Mouse (Mus musculus): ENCODE results near the gene Iqsec1.
A peak's percentile ranks its signal among the peaks of the same experiment; 100 is the strongest.

Gene Iqsec1

DNA sequence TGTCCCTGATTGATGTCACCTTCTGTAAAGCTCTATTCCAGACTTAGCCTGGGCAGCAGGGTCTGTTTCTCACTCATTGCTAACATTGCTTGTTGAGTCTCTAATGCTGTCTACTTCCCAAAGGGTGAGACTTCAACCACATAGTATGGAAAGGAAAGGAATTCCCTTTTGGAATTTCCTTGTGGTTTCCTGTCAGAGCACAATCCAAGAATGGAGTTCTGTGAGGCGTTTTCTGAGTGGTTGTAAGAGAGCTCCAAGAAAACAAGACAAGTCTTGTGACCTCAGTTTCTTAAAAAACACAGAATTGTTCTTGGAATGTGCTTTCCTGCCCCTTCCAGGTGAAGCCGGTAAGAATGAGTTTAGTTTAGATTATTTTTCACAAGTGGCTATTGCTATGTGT is 37.5 kb downstream of the Iqsec1 start:
- no peak for DNase-seq

DNA sequence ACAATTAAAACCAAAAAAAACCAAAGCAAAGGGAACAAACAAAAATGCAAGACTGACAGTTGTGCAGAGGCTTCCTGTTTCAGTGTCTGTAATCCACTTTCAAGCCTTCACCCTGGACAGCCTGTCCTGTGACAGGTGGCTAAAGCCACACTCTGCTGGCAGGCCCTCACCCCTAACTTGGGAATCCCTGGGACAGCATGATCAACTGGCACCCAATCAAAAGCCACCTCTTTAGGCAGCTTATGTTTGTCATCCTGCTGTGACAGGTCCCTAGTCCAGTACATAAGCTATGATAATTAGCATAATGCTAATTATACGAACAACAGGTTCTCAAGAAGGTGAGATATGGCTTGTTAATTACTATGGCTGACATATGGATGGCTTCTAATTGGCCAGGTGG is 40.4 kb downstream of the Iqsec1 start:
- DNase-seq = no peak

GRCm38 (mm10) chr6:90945560-90946230 is 42.8 kb downstream of the Iqsec1 start:
- DNase-seq = peak; percentile 48

GRCm38 (mm10) chr6:90941257-90941656 is 47.2 kb downstream of the Iqsec1 start:
- DNase-seq = no peak

DNA sequence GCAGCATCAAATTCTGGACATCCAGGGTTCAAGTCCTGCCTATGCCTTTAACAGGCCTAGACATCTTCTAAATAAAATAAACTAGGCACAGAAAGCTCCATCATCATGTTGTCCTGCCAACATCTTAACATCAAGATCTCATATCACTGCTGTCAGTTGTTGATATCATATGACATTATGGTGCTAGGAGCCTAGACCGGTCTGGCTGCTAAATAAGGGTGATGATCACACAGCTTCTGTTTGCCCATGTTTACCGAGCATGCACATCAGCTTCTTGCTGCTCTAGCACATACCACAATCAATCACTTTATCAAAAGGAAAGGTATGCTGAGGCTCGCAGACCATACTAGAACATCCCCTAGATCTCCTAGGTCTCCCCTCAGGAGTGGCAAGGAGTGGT is 54.8 kb downstream of the Iqsec1 start:
- DNase-seq = no peak

- no peak for DNase-seq
These were observed 59.7 kb downstream of the Iqsec1 start for GRCm38 (mm10) chr6:90928806-90929205.

DNA sequence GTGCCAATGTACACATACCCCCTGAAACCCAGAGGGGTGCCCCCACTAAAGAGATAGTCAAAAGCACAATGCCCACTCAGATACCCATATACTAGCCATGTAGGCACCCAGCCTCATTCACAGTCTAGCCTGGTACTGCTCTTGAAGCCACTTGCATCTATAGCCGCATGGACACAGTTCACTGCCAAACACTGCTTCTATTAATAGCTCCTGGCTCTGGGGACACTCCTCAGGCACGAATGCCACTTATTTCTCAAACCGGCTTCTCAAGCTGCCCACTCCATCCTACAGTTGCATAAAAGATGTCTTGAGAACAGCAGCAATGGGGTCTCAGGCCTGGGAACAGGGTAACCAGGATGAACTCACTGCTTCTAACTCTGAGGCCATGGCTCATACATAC is 63.0 kb downstream of the Iqsec1 start:
- DNase-seq = peak; percentile 34

DNA sequence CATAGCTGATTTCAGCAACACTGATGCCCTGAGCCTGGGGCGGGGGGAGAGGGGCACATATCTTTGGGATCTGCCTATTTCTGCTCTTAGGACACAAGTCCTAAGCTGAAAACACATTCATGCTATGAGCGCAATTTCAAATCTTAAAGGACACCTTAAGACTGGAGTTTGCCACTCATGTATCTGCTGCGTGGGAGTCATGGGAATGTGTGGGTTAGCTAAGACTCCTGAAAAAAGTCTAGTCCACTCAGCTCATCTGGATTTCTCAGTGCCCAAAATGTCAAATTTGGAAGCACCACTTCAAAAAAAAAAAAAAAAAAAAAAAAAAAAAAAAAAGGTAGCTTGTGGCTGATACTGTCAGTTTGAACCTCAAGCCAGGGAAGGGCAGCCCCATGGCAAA is 63.7 kb downstream of the Iqsec1 start:
- no peak for DNase-seq

GRCm38 (mm10) chr6:90924379-90924778 is 64.1 kb downstream of the Iqsec1 start:
- DNase-seq = no peak

DNA sequence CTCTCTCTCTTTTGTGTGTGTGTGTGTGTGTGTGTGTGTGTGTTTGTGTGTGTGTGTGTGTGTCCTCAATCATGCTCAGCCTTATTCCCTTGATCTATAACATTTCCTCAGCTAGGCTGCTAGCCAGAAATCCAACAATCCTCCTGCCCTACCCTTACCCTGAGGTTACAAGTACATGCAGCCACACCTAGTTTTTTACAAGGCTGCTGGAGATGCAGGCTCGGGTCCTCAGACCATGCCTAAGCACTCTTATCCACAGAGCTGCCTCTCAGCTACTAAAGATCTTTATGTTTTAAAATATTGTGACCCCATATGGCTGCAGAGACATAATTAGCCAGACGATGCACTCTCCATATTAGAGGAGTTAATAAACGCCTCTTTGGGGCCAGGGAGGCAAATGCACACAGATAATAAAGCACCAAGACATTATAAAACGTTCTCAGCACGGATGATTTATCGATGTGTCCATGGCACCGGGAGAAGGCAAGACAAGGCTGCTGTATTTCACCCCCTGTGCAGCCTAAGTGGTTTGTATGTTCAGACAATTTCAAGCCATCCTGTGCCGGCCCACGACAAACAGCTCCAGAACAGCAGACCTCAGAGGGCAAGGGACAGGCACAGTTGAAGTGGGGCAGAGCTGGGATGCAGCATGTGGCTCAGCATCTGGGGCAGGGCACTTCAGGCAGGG is 67.1 kb downstream of the Iqsec1 start:
- DNase-seq = no peak

- no peak for DNase-seq
These were observed 67.8 kb downstream of the Iqsec1 start for GRCm38 (mm10) chr6:90920510-90921220.

DNA sequence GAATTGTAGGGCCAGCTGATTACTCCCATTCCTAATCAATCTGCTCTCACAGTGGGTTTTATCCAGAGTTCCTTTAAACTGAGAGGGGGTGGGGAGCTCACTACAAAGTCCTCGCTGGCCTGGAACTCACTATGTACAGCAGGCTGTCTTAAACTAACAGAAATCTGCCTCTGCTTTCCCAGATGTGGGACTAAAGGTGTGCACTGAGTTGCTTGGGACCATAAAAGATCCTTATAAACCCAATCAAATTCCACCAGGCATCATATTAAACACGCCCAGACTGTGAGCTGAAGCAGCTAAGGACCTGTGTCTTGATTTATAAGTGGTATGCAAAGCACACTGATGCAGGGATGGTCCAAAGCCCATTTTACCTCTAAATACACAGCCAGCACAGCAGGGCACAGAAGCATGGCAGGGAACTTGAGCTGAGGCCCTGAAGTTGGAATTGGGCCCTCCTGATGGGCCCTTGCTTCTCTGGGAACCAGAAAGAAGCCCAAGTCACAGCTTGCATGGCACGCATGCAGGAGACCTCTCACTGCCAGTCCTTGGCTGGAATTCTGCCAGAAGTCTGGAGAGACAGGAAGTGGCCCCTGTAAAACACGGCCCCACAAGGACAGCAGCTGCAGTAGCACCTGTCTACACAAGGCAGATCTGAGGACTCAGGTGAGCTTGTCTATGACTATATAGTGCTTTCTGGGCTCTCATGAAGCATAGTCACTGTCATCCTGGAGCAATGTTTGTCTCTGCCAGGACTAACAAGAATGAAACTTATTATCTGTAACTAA is 68.7 kb downstream of the Iqsec1 start:
- DNase-seq = peak; percentile 16

DNA sequence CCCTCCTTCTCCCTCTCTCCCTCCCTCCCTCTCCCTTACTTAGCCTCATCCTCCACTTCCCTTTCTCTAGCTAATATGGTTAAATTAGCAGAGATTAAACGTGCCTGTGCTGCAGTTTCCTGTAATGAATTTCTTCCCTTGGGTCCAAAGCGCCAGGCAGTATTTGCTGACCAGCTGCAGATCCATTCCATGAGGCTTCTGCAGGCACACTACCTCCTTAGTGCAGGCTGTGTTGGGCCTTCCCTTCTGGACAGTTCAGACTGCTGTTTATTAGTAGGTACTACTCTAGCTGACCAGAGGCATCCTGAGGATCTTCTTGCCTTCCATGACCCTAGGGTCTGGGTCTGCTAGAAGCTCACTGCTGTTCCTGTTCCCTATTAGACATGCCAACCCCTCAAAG is 72.9 kb downstream of the Iqsec1 start:
- no peak for DNase-seq

DNA sequence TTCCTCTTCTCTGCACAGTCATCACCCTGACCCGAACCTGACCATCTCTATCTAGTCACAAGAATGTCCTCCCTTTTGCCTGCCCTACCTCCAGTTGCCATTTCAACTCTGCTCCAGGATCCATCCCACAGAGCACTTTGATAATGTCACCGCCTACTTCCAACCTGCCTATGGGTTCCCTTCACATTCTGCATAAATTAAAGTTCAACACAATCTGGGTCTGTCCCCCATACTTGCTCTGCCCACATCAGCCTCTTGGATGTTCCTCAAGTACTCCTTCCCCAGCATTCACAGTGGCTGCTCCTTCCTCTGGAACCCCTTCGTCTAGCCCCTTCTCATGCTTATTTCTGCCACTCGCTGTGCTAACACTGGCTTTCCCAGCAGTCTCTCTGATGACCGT is 74.7 kb downstream of the Iqsec1 start:
- no peak for DNase-seq

GRCm38 (mm10) chr6:90912768-90913167 is 75.7 kb downstream of the Iqsec1 start:
- DNase-seq = no peak

- no peak for DNase-seq
These were observed 84.3 kb downstream of the Iqsec1 start for GRCm38 (mm10) chr6:90904143-90904542.

DNA sequence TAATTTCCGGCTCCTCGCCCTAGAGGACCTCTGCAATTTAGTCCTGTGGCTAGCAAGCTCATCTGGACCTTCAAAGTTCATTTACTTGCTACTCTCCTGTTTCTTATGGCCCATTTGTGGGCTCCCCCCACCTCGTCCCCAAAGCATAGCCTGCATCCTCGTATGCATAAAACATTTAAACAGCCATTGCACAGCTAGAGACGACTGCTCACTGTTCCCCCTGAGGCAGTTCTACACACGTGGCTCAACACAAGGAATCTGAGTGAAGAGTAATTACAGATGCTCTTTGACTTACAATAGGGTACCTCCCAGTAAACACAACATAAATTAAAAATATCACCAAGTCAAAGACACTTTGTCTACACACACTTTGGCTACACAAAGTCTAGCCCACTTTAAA is 88.2 kb downstream of the Iqsec1 start:
- DNase-seq = no peak

GRCm38 (mm10) chr6:90899266-90899665 is 89.2 kb downstream of the Iqsec1 start:
- no peak for DNase-seq

GRCm38 (mm10) chr6:90898107-90898506 is 90.4 kb downstream of the Iqsec1 start:
- no peak for DNase-seq

DNA sequence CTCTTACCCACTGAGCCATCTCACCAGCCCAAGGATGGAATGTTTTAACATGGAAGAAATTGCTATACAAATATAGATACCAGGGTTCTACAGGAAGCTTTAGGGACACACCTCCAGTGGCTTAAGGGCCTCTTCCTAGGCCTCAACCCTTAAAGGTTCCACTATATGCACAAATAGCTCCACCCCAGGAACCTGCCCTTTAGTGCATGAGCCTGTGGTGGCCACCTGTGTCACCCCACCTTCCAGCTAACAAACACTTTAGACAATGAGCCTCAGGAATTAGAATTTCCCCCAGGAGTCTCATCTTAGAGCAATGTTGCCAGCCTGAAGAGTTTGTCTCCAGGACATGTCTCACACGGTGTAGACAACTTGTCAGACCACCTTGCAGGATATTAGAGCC is 96.1 kb downstream of the Iqsec1 start:
- DNase-seq = no peak

- DNase-seq = no peak
These were observed 98.9 kb downstream of the Iqsec1 start for GRCm38 (mm10) chr6:90889356-90890285.

All from lung, postnatal 14 days (tissue).